Mouse (Mus musculus) liver (tissue): Measurements from ENCODE around the gene Nav2.

ENCODE experiments used
- DNase-seq: peaks from one replicate; pipeline ENCODE4 v3.0.0-alpha.2; 2020; ENCODE audit warnings: mixed read lengths

Gene Nav2

DNA sequence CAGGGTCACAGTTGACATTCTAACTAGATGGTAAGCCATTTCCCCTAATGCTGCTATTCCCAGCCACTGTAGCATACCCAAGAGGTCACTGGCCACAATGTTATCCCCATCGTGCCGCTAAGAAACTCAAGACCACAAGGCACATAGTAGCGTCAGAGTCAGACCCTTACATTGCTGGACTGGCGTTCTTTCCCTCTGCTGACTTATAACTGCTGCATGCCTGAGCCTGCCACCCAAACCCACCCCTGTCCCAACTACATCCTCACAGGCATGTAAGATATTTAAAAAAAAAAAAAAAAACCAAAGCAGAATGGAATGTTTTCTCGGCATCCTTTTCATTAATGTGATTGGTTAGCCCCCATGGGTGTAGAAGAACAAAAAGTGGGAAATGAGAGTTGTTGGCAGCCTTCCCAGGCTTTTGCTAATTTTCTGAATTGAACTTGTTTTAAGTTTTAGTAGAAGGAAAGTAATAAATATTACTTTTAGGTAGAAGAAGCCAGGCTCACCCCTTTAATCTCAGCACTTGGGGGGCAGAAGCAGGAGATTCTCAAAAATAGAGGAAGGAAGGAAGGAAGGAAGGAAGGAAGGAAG is 678.1 kb downstream of the Nav2 start:
- DNase-seq, result no peak

GRCm38 (mm10) chr7:49589635-49590034 is 681.1 kb downstream of the Nav2 start:
- DNase-seq, result no peak

- DNase-seq, result no peak
These were observed 689.3 kb downstream of the Nav2 start for GRCm38 (mm10) chr7:49597776-49598175.

GRCm38 (mm10) chr7:49598225-49598624 is 689.7 kb downstream of the Nav2 start:
- no peak for DNase-seq

DNA sequence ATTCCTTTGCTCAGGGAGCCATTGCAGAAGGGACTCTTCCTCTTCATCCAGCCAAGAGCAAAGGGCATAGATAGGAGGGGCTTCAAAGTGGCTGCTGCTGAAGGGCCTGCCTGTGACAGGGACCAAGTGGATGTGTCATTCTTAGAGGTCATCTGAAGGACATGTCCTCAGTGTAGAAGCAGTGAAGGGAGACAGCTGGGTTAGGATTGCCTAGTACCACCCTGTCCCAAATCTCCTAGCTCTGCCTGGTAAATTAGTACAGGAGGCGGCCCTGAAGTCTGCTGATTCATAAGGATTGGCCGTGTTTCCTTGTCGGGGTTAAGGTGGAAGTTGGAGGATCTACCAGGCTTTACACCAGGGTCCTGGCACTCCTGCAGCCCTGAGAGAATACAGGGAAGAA is 691.4 kb downstream of the Nav2 start:
- DNase-seq, result no peak

GRCm38 (mm10) chr7:49601191-49601975 is 692.9 kb downstream of the Nav2 start:
- peak; percentile 64 for DNase-seq

DNA sequence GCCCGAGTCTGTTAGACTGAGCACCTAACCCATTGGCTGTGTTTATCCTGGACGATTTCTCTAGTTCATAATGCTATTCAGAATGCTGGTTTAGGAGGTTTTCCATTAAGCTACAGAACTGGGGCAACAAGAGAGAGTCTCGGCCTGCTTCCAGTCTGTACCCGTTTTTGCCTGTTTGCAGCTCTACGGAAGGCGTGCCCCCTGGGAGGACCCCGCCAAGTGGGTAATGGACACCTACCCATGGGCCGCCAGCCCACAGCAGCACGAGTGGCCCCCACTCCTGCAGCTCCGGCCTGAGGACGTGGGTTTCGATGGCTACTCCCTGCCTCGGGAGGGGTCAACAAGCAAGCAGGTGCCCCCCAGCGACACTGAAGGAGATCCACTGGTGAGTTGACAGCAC is 695.7 kb downstream of the Nav2 start:
- DNase-seq, result no peak

GRCm38 (mm10) chr7:49604965-49605795 is 696.7 kb downstream of the Nav2 start:
- no peak for DNase-seq

GRCm38 (mm10) chr7:49616258-49616735 is 707.8 kb downstream of the Nav2 start:
- DNase-seq, result peak; percentile 65

DNA sequence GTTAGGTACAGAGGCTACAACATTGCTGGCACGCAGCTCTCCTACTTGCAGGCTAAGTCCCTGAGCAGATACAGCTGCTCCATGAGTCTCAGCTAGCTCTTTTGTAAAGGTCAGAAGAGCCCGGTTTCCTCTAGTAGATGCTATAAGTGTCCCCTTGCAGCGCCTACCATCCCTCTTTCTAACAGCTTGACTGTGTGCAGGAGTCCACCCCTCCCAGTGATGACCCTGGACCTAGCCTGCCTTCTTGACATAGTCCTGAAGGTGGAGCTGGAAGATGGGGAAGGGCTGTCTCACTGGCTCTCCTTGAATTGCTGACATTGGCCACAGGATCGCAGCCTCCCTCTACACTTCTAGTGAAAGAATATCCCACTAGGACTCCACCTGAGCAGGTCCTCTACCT is 708.6 kb downstream of the Nav2 start:
- no peak for DNase-seq

GRCm38 (mm10) chr7:49620160-49620559 is 711.6 kb downstream of the Nav2 start:
- no peak for DNase-seq

GRCm38 (mm10) chr7:49631885-49632284 is 723.4 kb downstream of the Nav2 start:
- DNase-seq, result no peak

GRCm38 (mm10) chr7:49632391-49632790 is 723.9 kb downstream of the Nav2 start:
- no peak for DNase-seq

DNA sequence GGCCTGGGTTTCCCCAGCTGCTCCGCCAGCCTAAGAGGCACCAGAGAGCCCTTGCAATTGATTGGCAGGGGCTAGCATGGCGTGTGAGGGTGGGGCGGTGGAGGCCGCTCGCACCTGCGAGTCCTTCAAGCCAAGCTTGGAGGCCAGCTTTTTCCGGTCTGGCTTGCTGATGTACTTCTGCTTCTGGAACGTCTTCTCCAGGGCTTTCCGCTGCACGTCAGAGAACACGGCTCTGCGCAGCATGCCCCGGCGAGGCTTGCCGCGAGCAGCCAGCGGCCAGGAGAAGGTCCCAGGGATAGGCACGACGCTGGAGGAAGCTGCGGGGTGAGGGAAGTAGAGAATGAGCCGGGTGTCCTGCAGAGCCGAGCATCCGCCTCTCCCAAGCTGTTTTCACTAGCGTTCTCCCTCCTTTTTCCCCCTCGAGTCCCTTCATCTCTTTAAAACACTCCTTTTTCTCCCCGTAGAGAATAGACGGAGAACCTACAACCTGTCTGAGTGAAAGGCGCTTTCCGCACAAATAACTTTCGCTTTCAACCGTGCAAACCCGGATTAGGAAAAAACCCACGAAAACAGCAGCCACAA is 725.0 kb downstream of the Nav2 start:
- peak; percentile 16 for DNase-seq

GRCm38 (mm10) chr7:49634291-49635073 is 726.0 kb downstream of the Nav2 start:
- no peak for DNase-seq

DNA sequence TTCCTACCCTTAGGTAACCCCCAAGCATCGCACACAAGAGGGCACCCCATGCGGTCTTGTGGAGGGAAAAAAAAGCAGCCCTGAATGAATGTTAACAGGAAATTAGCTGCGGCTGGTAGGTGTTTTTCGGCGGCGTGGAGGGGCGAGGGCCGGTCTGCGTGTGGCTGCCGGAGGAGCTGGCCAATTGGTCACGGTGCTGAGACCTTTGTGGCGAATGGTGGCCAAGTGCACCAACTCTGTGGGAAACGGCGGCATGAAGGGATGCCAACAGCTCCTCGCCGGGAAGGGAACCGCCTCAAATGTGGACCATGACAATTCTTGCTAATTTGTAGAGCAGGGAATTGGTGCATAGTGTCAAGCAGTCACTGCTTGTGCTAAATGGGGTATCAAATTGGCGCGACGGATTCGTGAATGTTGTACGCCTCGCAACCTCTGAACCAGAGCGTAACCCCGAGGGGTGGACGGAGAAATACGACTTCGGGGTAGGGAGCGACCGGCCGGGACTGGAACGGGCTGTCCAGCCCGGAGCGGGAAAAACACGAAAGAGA is 726.6 kb downstream of the Nav2 start:
- DNase-seq, result no peak

- no peak for DNase-seq
These were observed 727.5 kb downstream of the Nav2 start for GRCm38 (mm10) chr7:49635971-49636370.

GRCm38 (mm10) chr7:49636491-49637115 is 728.1 kb downstream of the Nav2 start, which contains the start of gene Dbx1:
TSS of gene Dbx1 (minus strand) at chr7:49636849.
- no peak for DNase-seq

DNA sequence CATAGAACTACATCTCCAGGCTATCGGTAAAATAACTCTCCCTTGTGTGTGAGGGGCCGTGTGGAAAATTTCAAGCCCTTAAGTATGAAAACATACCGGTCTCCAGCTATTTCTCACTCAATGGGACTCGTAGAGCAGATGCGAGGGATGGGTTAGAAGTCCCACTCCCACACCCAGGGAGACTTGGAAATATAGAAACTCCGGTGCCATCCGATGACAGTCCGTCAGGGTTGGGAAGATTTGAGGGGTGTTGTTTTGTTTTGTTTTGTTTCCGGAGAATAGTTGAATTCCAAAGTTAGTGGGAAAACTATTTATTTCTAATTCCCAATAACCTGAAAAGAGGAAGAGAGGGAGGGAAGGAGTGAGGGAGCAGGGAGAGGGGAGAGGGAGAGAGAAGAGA is 728.8 kb downstream of the Nav2 start:
- DNase-seq, result no peak

- DNase-seq, result no peak
These were observed 729.5 kb downstream of the Nav2 start for GRCm38 (mm10) chr7:49637851-49638663.
